Mouse (Mus musculus) MEL (cell line): ENCODE measurements around the gene Krtap5-2.
A peak's percentile ranks its signal among the peaks of the same experiment; 100 is the strongest.

ENCODE experiments used
- CTCF ChIP-seq, 3 experiments: IDR thresholded peaks in 2 of 3; conservative IDR thresholded peaks in 1 of 3; 2 replicates each; pipeline ENCODE4 v1.5.1; 2011 to 2012; ENCODE audit warnings: low read length in 3 of 3, low read depth in 2 of 3, mild to moderate bottlenecking in 2 of 3, improper control_type of control experiment in 1 of 3, inconsistent platforms in 1 of 3, mixed read lengths in 1 of 3, moderate library complexity in 1 of 3; ENCODE audit not compliant: control insufficient read depth in 1 of 3, insufficient read depth in 1 of 3, poor library complexity in 1 of 3, severe bottlenecking in 1 of 3
- EP300 ChIP-seq, 2 experiments: IDR thresholded peaks; 2 replicates each; pipeline ENCODE4 v1.6.1; 2011; ENCODE audit warnings: improper control_type of control experiment in 2 of 2, low read length in 2 of 2, low read depth in 1 of 2, mild to moderate bottlenecking in 1 of 2
- ETS1 ChIP-seq: IDR thresholded peaks from 2 replicates; pipeline ENCODE4 v1.6.1; 2012; ENCODE audit warnings: low read depth, mild to moderate bottlenecking, inconsistent platforms, low read length, improper control_type of control experiment, moderate library complexity
- HCFC1 ChIP-seq: IDR thresholded peaks from 2 replicates; pipeline ENCODE4 v1.6.1; 2012; ENCODE audit warnings: low read depth, mild to moderate bottlenecking, inconsistent platforms, low read length, improper control_type of control experiment, moderate library complexity
- MAFK ChIP-seq: IDR thresholded peaks from 2 replicates; pipeline ENCODE4 v1.6.1; 2011; ENCODE audit warnings: low read depth, mild to moderate bottlenecking, low read length, improper control_type of control experiment, borderline replicate concordance
- NRF1 ChIP-seq: IDR thresholded peaks from 2 replicates; pipeline ENCODE4 v1.6.1; 2014; ENCODE audit warnings: low read depth, mild to moderate bottlenecking, inconsistent platforms, low read length, improper control_type of control experiment, moderate library complexity; ENCODE audit not compliant: poor library complexity, insufficient read depth, severe bottlenecking
- POLR2A ChIP-seq, 2 experiments: IDR thresholded peaks; 2 replicates each; pipeline ENCODE4 v1.6.1; 2011 to 2012; ENCODE audit warnings: low read length in 2 of 2, mild to moderate bottlenecking in 2 of 2, control low read depth in 1 of 2, improper control_type of control experiment in 1 of 2, low read depth in 1 of 2, moderate library complexity in 1 of 2; ENCODE audit not compliant: control insufficient read depth in 1 of 2, insufficient read depth in 1 of 2, poor library complexity in 1 of 2
- POLR2AphosphoS2 ChIP-seq: IDR thresholded peaks from 2 replicates; pipeline ENCODE4 v1.6.1; 2011; ENCODE audit warnings: low read length, improper control_type of control experiment
- TAL1 ChIP-seq: IDR thresholded peaks from 2 replicates; pipeline ENCODE4 v1.6.1; 2012; ENCODE audit warnings: mild to moderate bottlenecking, inconsistent platforms, low read length, moderate library complexity, mixed read lengths
- TBP ChIP-seq: IDR thresholded peaks from 2 replicates; pipeline ENCODE4 v1.8.0; 2011; ENCODE audit warnings: low read depth, low read length, improper control_type of control experiment
- UBTF ChIP-seq: IDR thresholded peaks from 2 replicates; pipeline ENCODE4 v1.6.1; 2012; ENCODE audit warnings: low read depth, mild to moderate bottlenecking, inconsistent platforms, low read length, improper control_type of control experiment, moderate library complexity, borderline replicate concordance; ENCODE audit not compliant: insufficient read depth
- ZNF384 ChIP-seq: IDR thresholded peaks from 2 replicates; pipeline ENCODE4 v1.6.1; 2012; ENCODE audit warnings: low read depth, mild to moderate bottlenecking, inconsistent platforms, low read length, improper control_type of control experiment

DNA sequence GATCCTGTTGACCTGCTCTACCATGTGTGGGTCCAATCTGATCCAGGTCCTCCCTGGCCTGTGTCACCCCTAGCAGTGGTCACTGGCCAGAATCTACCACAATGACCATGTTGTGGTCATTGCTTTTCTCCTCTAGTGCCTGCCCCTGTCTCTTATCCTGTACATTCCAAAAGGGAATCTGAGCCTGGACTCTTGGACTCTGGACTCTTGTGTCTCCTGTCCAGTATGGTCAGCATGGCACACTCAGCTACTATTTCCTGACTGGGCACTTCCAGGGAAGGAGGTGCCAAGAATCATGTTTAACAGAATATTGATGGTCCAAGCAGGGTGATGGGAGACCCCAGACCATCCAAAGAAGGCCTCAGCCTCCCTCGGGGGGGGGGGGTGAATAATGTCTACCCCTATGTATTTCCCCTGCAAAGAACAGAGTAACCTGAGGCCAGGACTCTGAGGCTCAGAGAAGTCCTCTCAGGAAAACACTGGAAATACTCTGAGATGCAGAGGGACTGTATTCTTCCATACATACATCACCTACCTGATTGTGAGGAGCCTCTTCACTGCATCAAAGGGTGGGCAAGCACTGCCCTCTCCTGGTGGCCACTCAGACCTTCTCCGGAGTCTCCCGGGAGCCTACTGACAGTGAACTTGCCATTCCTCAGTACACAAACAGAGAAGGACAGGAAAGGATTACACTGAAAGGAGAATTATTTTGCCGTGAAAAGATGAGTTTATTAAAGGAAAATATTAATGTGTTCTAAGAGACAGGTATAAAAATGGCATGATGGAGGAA is 41.4 kb downstream of the Krtap5-2 start:
- TF ChIP-seq POLR2A (IDR thresholded peaks at IDR 0.05; ENCODE audit: control insufficient read depth in 1 of 2, insufficient read depth in 1 of 2, low read depth in 1 of 2, low read length in 2 of 2, poor library complexity in 1 of 2) (no peak), TAL1 (no peak), EP300 (IDR thresholded peaks at IDR 0.05; ENCODE audit: low read depth in 1 of 2, low read length in 2 of 2) (no peak), ZNF384 (no peak), CTCF (IDR thresholded peaks at IDR 0.05 in 2 of 3, conservative IDR thresholded peaks at IDR 0.05 in 1 of 3; ENCODE audit: control insufficient read depth in 1 of 3, insufficient read depth in 1 of 3, low read depth in 2 of 3, low read length in 3 of 3, poor library complexity in 1 of 3, severe bottlenecking in 1 of 3) (peak in 2 of 3 experiments; percentile 31 to 44; a peak in 4 of 6 replicates), HCFC1 (no peak), MAFK (no peak), POLR2AphosphoS2 (no peak), NRF1 (no peak), ETS1 (no peak), UBTF (no peak), TBP (no peak)
